Mouse (Mus musculus) limb, embryonic 13.5 days (tissue): ENCODE results near the gene Rad9b. TPM values are rescaled to one million over a fixed set of nuclear protein-coding genes. Genes with fewer than 3 reads are reported as not detected.

ENCODE experiments used
- ATAC-seq: fragments of 200-750 bp; cut with Nextera tagmentation; 2 replicates; pipeline ENCODE4 v1.8.0; 2017; ENCODE audit warnings: low read depth, moderate number of reproducible peaks, moderate TSS enrichment; ENCODE audit not compliant: low FRiP score
- H3K27ac ChIP-seq: fragments of 300-500 bp; sonication (generic); 2 replicates; pipeline ENCODE4 v1.5.1; 2015; ENCODE audit warnings: inconsistent platforms, mild to moderate bottlenecking, moderate library complexity
- H3K27me3 ChIP-seq: fragments of 300-500 bp; sonication (generic); 2 replicates; pipeline ENCODE4 v1.6.1; 2015; ENCODE audit warnings: mild to moderate bottlenecking, inconsistent platforms
- H3K36me3 ChIP-seq: fragments of 300-500 bp; sonication (generic); 2 replicates; pipeline ENCODE4 v1.6.1; 2015; ENCODE audit warnings: inconsistent platforms, mild to moderate bottlenecking, moderate library complexity
- H3K4me1 ChIP-seq: fragments of 300-500 bp; sonication (generic); 2 replicates; pipeline ENCODE4 v1.6.1; 2015; ENCODE audit warnings: inconsistent platforms
- H3K4me2 ChIP-seq: fragments of 300-500 bp; sonication (generic); replicated peaks from 2 replicates; pipeline ENCODE4 v1.6.1; 2015; ENCODE audit warnings: inconsistent platforms, mild to moderate bottlenecking, moderate library complexity
- H3K4me3 ChIP-seq: fragments of 300-500 bp; sonication (generic); 2 replicates; pipeline ENCODE4 v1.5.1; 2015; ENCODE audit warnings: moderate library complexity, mild to moderate bottlenecking, inconsistent platforms
- H3K9ac ChIP-seq: fragments of 300-500 bp; sonication (generic); 2 replicates; pipeline ENCODE4 v1.6.1; 2015; ENCODE audit warnings: mild to moderate bottlenecking, inconsistent platforms
- H3K9me3 ChIP-seq: fragments of 300-500 bp; sonication (generic); 2 replicates; pipeline ENCODE4 v1.6.1; 2016; ENCODE audit warnings: inconsistent platforms
- WGBS: fragments of 180-500 bp; shearing (Covaris S2); methylation state at CpG from one replicate; pipeline ENCODE4 v1.1.7; 2015; 5-methylcytosine and 5-hydroxymethylcytosine counted together
- polyA plus RNA-seq: library from polyadenylated mRNA; unstranded; fragments of >200 nt; fragmentation: Nextera tagmentation; extraction: Ambion mirVana; gene quantifications from 2 replicates; pipeline ENCODE4 v1.2.1, GENCODE M21; 2015

Rad9b gene
- polyA plus RNA-seq, 1 experiment from 2014 or later: 17.1 TPM

DNA sequence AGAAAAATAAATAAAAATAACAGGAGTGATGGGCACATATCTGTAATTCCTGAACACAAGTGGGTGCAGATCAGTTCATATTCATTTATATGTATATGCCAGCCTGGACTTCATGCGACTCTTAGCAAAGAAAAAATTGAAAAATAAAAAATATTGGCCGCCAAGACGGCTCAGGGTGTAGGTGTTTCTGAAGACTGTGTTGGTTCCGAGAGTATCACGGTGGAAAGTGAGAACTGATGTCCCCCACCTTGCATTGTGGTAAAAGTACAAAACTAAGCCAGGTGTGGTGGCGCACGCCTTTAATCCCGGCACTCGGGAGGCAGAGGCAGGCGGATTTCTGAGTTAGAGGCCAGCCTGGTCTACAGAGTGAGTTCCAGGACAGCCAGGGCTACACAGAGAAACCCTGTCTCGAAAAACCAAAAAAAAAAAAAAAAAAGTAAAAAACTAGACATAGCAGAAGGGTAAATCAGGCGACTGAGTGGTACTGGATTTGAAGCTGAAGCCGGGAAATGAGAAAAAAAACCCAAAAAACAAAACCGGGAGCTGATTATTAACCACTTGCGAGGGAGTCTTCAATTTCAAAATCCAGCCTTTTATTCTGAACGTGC lies 37.2 kb upstream of the Rad9b start:
- Histone ChIP-seq H3K36me3 (peaks cover 11% of the 10 kb centered on the region), H3K27me3 (no peaks in the 10 kb centered on the region), H3K4me1 (peaks cover 7% of the 10 kb centered on the region), H3K4me3 (peak overlapping the region; percentile 84), H3K9me3 (no peaks in the 10 kb centered on the region), H3K9ac (no peak overlapping the region), H3K27ac (no peak overlapping the region), H3K4me2 (peak overlapping the region; percentile 35)
- 0 out of 2 replicates have a peak, but pooled peaks have one; percentile 28 for ATAC-seq
- 54% methylated on average over 16 of the region's 16 CpGs for WGBS

DNA sequence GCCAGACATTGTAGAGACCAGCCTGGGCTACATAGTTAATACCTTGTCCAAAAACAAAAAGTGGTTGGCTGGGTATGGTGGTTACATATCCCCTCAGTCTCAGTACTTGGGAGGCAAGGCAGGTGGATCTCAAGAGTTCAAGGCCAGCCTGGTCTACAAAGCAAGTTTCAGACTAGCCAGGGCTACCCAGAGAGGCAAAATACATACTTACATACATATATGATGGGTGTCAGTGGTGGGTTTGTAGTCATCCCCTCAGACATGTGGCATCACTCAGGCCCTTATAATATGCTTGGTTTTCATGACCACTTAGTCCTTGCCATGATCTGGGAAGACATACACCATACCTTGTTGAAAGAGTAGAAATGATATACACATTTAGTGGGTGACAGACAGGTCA lies 36.6 kb upstream of the Rad9b start:
- peaks cover 11% of the 10 kb centered on the region for H3K36me3 ChIP-seq
- no peak for ATAC-seq
- H3K4me1 ChIP-seq: peaks cover 7% of the 10 kb centered on the region
- no peaks in the 10 kb centered on the region for H3K9me3 ChIP-seq
- no peak overlapping the region for H3K4me3 ChIP-seq
- H3K27ac ChIP-seq: no peak overlapping the region
- H3K4me2 ChIP-seq: no peak overlapping the region
- no peaks in the 10 kb centered on the region for H3K27me3 ChIP-seq
- no peak overlapping the region for H3K9ac ChIP-seq

DNA sequence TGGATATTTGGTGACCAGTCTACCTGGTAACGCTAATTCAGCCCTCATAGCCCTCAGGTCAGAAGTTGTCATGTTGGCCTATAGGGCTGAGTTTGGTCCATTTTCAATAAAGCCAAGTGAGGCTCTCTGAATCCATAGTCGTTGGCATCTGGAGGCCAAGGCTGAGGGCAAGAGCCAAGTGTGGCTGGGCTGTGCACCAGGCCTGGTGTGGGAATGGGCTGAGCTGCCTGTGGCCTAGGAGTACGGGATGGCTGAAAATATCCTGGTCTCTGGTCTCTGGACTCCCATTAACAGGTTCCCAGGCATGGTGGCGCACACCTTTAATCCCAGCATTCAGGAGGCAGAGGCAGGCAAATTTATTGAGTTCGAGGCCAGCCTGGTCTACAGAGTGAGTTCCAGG lies 36.0 kb upstream of the Rad9b start:
- peaks cover 7% of the 10 kb centered on the region for H3K36me3 ChIP-seq
- 89% methylated on average over 5 of the region's 5 CpGs for WGBS
- no peak overlapping the region for H3K9ac ChIP-seq
- H3K4me3 ChIP-seq: no peak overlapping the region
- H3K4me2 ChIP-seq: no peak overlapping the region
- H3K9me3 ChIP-seq: no peaks in the 10 kb centered on the region
- no peak overlapping the region for H3K27ac ChIP-seq
- peaks cover 7% of the 10 kb centered on the region for H3K4me1 ChIP-seq
- no peaks in the 10 kb centered on the region for H3K27me3 ChIP-seq
- ATAC-seq: no peak

DNA sequence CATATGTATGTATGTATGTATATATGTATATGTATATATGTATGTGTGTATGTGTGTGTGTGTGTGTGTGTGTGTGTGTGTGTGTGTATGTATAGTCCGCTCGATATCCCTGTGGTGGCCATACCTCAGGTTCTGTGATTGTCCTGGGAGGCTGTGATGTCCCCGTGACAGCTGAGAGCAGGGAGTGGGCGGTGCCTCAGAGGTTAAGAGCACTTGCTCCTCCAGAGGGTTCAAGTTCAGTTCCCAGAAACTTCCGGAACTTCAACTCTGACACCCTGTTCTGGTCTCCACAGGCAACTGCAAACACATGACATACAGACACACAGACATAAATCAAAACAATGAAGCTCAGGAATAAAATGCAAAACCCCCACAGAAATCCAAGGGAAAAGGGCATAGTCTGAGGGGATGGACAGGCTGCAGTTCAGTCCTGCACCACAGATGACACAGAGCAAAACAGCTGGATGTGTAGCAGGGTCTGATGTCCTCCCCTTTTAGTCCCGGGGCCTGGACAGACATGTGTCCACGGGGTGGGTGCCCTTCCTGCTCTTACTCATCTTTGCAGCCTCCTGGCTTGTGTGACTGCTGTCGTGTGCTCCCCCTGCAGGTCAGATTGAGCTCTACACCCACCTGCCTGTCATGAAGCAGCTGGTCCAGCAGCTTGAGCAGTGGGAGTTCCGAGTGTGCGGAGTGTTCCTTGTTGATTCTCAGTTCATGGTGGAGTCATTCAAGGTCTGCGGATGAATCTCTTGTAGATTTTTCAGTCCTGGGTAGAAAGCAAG lies 25.5 kb upstream of the Rad9b start:
- no peak overlapping the region for H3K9ac ChIP-seq
- 62% methylated on average over 11 of the region's 11 CpGs for WGBS
- H3K9me3 ChIP-seq: no peaks in the 10 kb centered on the region
- H3K36me3 ChIP-seq: peaks cover 65% of the 10 kb centered on the region
- H3K27me3 ChIP-seq: no peaks in the 10 kb centered on the region
- H3K27ac ChIP-seq: no peak overlapping the region
- H3K4me2 ChIP-seq: no peak overlapping the region
- ATAC-seq: peak; percentile 57; the same call in 1 of the 2 replicates
- H3K4me1 ChIP-seq: no peaks in the 10 kb centered on the region
- no peak overlapping the region for H3K4me3 ChIP-seq

DNA sequence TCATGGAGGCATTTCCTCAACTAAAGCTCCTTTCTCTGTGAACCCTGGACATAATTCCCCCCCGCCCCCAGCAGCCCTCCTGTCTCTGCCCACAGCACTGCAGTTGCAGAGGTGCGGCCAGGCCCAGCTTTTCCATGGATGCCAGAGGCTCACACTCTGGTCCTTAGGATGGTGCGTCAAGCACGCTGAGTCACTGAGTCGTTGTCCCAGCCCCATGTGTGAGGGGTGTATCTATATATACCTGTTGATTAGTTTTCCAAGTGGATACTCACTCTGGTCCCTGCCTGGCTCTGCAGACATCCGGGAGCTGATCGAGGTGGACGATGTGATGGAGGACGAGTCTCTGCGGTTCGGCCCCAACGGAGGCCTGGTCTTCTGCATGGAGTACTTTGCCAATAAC lies 24.1 kb upstream of the Rad9b start:
- Histone ChIP-seq H3K27me3 (no peaks in the 10 kb centered on the region), H3K36me3 (peaks cover 75% of the 10 kb centered on the region), H3K9ac (no peak overlapping the region), H3K27ac (no peak overlapping the region), H3K4me2 (no peak overlapping the region), H3K4me1 (peaks cover 8% of the 10 kb centered on the region), H3K4me3 (no peak overlapping the region), H3K9me3 (no peaks in the 10 kb centered on the region)
- WGBS: 96% methylated on average over 12 of the region's 12 CpGs
- ATAC-seq: no peak

DNA sequence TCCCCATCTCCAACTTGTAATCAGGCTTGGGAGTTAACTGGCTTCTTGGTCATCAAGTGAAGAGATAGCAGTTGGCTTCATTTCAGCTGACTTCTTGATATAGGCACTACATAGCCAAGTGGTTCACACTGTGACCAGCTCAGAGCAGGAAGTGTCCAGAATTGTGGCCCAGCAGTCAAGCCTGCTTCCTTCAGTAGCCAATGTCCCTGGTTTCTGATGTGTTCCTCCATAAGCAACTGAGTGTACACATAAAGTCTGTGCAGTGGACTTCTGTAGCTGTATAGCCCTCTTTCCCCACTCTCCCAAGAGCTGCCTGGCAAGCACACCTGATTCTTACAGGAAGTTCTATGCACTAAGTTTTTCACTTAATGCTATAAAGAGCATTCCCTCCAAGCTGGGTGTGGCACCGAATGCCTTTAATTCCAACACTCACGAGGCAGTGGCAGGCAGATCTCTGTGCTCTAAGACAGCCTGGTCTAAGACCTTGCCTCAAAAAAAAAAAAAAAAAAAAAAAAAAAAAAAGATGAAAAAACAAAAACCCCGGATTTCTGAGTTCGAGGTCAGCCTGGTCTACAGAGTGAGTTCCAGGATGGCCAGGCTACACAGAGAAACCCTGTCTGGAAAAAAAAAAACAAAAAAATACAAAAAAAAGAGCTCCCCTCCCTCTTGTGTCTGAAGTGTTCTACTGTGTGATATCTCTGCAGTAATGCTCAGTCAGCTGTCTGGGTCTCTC lies 23.2 kb upstream of the Rad9b start:
- no peak for ATAC-seq
- Histone ChIP-seq H3K9me3 (no peaks in the 10 kb centered on the region), H3K4me3 (no peak overlapping the region), H3K27me3 (no peaks in the 10 kb centered on the region), H3K27ac (no peak overlapping the region), H3K4me1 (peaks cover 12% of the 10 kb centered on the region), H3K4me2 (no peak overlapping the region), H3K36me3 (peaks cover 68% of the 10 kb centered on the region), H3K9ac (no peak overlapping the region)
- WGBS: 93% methylated on average over 4 of the region's 4 CpGs

DNA sequence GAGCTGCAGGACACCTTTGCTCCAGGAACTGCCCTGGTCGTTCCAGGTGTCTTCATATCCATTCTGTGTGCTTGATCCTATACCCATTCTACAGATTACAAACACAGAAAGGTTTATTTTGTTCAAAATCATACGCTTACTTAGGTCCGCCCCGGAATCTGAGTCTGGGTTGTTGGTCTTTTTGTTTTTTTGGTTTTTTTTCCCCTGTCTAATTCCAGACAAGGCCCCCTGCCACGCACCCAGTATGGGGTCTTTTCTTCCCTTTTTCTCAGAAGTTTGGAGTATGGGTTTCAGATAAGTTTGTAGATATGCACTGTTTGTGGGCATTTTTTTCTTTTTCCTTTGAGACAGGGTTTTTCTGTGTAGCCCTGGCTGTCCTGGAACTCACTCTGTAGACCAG lies 18.8 kb upstream of the Rad9b start:
- H3K27ac ChIP-seq: peak overlapping the region; percentile 74; the same call in 1 of the 2 replicates
- 9% methylated on average over 5 of the region's 5 CpGs for WGBS

DNA sequence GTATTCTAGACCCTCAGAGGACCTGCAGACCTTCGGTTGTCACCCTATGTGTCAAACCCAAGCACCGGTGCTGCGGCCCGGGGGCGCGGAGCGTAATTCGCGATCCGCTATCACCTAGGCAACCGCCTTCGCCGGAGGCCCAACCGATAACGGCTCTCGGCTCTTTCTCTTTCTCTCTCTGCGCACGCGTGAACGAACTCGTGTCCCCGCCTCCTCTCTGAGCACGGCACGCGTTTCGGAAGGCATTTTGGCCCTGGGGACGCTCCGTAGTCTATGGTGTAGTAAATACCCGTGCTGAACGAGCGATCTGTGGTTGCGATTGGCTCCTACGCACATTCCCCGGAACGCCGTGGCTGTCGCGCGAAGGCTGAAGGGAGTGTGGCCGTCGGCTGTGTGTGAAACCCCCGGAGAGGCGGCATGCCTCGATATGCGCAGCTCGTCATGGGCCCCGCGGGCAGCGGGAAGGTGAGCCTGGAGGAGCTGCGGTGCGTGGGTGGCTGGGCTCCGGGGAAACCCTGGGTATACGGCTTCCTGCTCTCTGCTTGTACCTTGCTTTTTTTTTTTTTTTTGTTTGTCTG lies 18.2 kb upstream of the Rad9b start, which contains the start of gene Fam216a:
TSS of gene Fam216a (minus strand) at position 173 of the 578 bp plus-strand sequence.
- peak; percentile 95 for ATAC-seq
- peaks cover 52% of the 10 kb centered on the region for H3K36me3 ChIP-seq
- WGBS: under 1% methylated on average over 52 of the region's 53 CpGs

More for the DNA sequence above, 18.8 kb upstream of the Rad9b start:
- peaks cover 47% of the 10 kb centered on the region for H3K36me3 ChIP-seq
- H3K27me3 ChIP-seq: no peaks in the 10 kb centered on the region
- H3K4me3 ChIP-seq: peak overlapping the region; percentile 79
- H3K4me2 ChIP-seq: peak overlapping the region; percentile 75
- H3K4me1 ChIP-seq: peaks cover 21% of the 10 kb centered on the region
- no peak for ATAC-seq
- no peaks in the 10 kb centered on the region for H3K9me3 ChIP-seq
- peak overlapping the region; percentile 80 for H3K9ac ChIP-seq

DNA sequence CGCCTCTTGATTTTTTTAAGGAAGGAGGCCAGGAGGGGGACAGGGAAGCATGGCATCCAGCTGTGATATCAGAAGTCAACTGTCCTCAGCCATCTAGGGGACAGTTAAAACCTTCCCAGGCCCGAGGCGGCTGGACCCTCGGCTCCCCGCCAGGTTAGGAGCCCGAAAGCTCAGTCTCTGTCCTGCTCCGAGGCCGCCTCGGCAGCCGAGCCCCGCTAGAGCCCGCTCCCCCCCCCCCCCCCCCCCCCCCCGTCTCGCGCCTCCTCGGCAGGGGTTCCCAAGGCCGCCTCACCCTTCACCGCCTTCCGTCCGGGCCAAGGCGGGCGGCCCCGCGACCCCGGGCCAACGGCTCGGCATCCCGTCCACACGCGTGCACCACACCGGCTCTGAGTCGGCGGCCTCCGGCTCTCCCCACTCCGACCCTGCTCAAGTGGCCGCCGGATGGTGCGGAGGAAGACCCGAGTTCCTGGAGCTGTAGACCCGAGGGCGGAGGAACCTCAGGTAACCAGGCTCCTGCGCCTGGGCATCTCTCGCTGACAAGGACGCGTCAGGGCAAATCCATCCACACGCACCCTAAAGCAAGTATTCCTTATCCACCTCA lies 17.7 kb upstream of the Rad9b start, which contains the start of gene Gpn3:
TSS of gene Gpn3 (plus strand) at position 286 of the 601 bp plus-strand sequence.
- peak within 1 kb of the TSS; percentile 86 for H3K9ac ChIP-seq
- H3K9me3 ChIP-seq: no peaks in the 10 kb centered on the region
- peak within 1 kb of the TSS; percentile 79 for H3K4me3 ChIP-seq
- H3K4me1 ChIP-seq: peaks cover 21% of the 10 kb centered on the region
- peak within 1 kb of the TSS; percentile 75 for H3K4me2 ChIP-seq
- under 1% methylated on average over 37 of the region's 46 CpGs for WGBS
- H3K27me3 ChIP-seq: no peaks in the 10 kb centered on the region
- ATAC-seq: peak; percentile 83
- peak within 1 kb of the TSS; percentile 95 for H3K27ac ChIP-seq
- H3K36me3 ChIP-seq: peaks cover 52% of the 10 kb centered on the region

More for the DNA sequence above, 18.2 kb upstream of the Rad9b start, which contains the start of gene Fam216a:
- Histone ChIP-seq H3K27ac (peak within 1 kb of the TSS; percentile 95), H3K27me3 (no peaks in the 10 kb centered on the region), H3K9me3 (no peaks in the 10 kb centered on the region), H3K4me3 (peak within 1 kb of the TSS; percentile 79), H3K4me2 (peak within 1 kb of the TSS; percentile 75), H3K4me1 (peaks cover 21% of the 10 kb centered on the region), H3K9ac (peak within 1 kb of the TSS; percentile 86)

DNA sequence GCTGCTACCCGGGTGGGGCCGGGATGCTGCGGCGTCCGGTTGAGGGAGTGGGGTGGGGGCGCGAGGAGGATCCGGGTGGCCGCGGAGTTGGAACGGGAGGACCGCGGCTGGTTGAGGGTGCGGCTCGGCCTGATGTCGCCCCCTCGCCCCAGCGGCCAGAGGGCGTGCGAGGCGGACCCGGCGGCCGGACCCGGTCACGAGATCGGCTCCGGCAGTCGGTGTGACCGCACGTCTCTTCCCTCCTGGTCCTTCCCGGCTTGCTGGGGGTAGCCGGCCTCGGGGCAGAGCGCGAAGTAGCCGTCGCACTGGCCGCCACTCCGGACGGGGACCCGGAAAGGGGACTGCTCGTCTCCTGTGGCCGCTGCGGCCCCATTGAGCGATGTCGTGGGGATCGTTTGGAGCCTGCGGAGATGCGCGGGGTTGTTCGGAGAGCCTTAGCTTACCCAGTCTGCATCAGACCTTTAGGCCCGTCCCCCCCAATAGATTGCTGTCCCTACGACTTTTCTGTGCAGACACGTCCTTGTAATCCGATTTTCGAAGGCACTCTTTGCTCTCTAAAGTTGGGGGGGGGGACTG lies 547 bp upstream of the Rad9b start:
- H3K4me3 ChIP-seq: peak overlapping the region; percentile 98
- no peaks in the 10 kb centered on the region for H3K9me3 ChIP-seq
- H3K4me1 ChIP-seq: peaks cover 12% of the 10 kb centered on the region
- peak overlapping the region; percentile 44; the same call in 1 of the 2 replicates for H3K27ac ChIP-seq
- peaks cover 18% of the 10 kb centered on the region; the same call in 1 of the 2 replicates for H3K36me3 ChIP-seq
- WGBS: 0% methylated on average over 54 of the region's 57 CpGs
- peak overlapping the region; percentile 92 for H3K9ac ChIP-seq
- peak overlapping the region; percentile 82 for H3K4me2 ChIP-seq
- H3K27me3 ChIP-seq: no peaks in the 10 kb centered on the region
- peak; percentile 70 for ATAC-seq

DNA sequence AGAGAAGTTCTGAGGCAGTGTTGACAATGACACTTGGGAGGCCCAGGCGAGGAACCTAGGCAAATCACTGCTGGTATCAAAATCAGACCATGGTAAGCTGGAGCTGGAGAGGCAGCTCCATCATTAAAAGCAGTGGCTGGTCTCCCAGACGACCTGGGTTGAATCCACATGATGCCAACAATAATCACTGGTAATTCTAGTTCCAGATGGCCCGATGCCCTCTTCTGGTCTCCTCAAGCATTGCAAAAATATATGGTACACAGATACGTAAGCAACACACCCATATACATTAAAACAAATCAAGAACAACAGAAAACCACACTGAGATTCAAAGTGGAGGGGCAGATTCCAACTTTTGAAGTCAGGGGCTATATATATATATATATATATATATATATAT lies 8.3 kb downstream of the Rad9b start:
- no peak overlapping the region for H3K4me3 ChIP-seq
- peaks cover 7% of the 10 kb centered on the region for H3K27me3 ChIP-seq
- H3K9ac ChIP-seq: no peak overlapping the region
- WGBS: 75% methylated on average over 4 of the region's 4 CpGs
- H3K9me3 ChIP-seq: no peaks in the 10 kb centered on the region
- H3K27ac ChIP-seq: no peak overlapping the region
- H3K4me1 ChIP-seq: no peaks in the 10 kb centered on the region
- no peak overlapping the region for H3K4me2 ChIP-seq
- H3K36me3 ChIP-seq: no peaks in the 10 kb centered on the region
- no peak for ATAC-seq
